In genomic region chr14:119012607-119013431, GRCm38 (mm10) we compare ENCODE assay signal across 8 mouse cellular contexts.
DNase-seq lines count a peak whose midpoint lies in the region; ATAC-seq lines count a peak whose summit lies in the region.

No protein-coding gene starts in this region.

- no peaks in the 10 kb centered on the region for H3K27me3 ChIP-seq in embryonic facial prominence, embryonic 14.5 days (replicated peaks; ENCODE audit: control insufficient read depth, insufficient read depth, low read length)
- no peaks in the 10 kb centered on the region for H3K27me3 ChIP-seq in hindbrain, embryonic 11.5 days (ENCODE audit: control insufficient read depth, insufficient read depth, low read length)

- no peaks in the 10 kb centered on the region for H3K4me1 ChIP-seq in embryonic facial prominence, embryonic 14.5 days (ENCODE audit: control insufficient read depth, insufficient read depth, low read length)
- H3K4me1 ChIP-seq in hindbrain, embryonic 11.5 days (replicated peaks; ENCODE audit: control insufficient read depth, insufficient read depth, low read length): no peaks in the 10 kb centered on the region

- H3K9ac ChIP-seq in embryonic facial prominence, embryonic 14.5 days (ENCODE audit: low read depth, low read length): no peak overlapping the region
- H3K9ac ChIP-seq in hindbrain, embryonic 11.5 days (ENCODE audit: low read depth, low read length): peak overlapping the region; percentile 23; the same call in 1 of the 2 replicates

- peak overlapping the region; percentile 5; the same call in 1 of the 2 replicates for H3K4me2 ChIP-seq in embryonic facial prominence, embryonic 14.5 days (ENCODE audit: low read depth, low read length)
- H3K4me2 ChIP-seq in hindbrain, embryonic 11.5 days (replicated peaks; ENCODE audit: low read depth, low read length): peak overlapping the region; percentile 23; the same call in 1 of the 2 replicates

- peak; percentile 87 for ATAC-seq in embryonic facial prominence, embryonic 14.5 days (ENCODE audit: low read depth)
- peak; percentile 87 for ATAC-seq in hindbrain, embryonic 11.5 days (ENCODE audit: low FRiP score)
- peak; percentile 89 for ATAC-seq in megakaryocyte-erythroid progenitor cell, adult 5-6 weeks (replicated peaks; ENCODE audit: low FRiP score, low TSS enrichment, poor library complexity, severe bottlenecking)

- H3K36me3 ChIP-seq in embryonic facial prominence, embryonic 14.5 days (ENCODE audit: control insufficient read depth, insufficient read depth, low read length): peaks cover 22% of the 10 kb centered on the region; the same call in 1 of the 2 replicates
- no peaks in the 10 kb centered on the region for H3K36me3 ChIP-seq in hindbrain, embryonic 11.5 days (ENCODE audit: control insufficient read depth, insufficient read depth, low read length)

- no peak overlapping the region for H3K27ac ChIP-seq in embryonic facial prominence, embryonic 14.5 days (replicated peaks; ENCODE audit: low read depth, low read length)
- peak overlapping the region; percentile 42; the same call in 1 of the 2 replicates for H3K27ac ChIP-seq in hindbrain, embryonic 11.5 days (ENCODE audit: low read depth, low read length)

- DNase-seq in CD4-positive helper T cell, adult 2 months (ENCODE audit: low read depth, low spot score): peak; percentile 51
- peak; percentile 61 for DNase-seq in adrenal gland, postnatal 25 days
- DNase-seq in embryonic facial prominence, embryonic 14.5 days (ENCODE audit: low spot score): peak; percentile 74
- DNase-seq in hindbrain, embryonic 11.5 days (ENCODE audit: low spot score): peak; percentile 75
- peak; percentile 70 to 73 for DNase-seq in layer of hippocampus, postnatal 36 days
- DNase-seq in right cerebral cortex, postnatal 36 days (ENCODE audit: low spot score in 2 of 2): peak; percentile 73 to 74
- no peak for DNase-seq in MN1 (ENCODE audit: low spot score)

- H3K4me3 ChIP-seq in embryonic facial prominence, embryonic 14.5 days (ENCODE audit: low read depth, low read length): no peak overlapping the region
- H3K4me3 ChIP-seq in hindbrain, embryonic 11.5 days (ENCODE audit: low read depth, low read length): 0 out of 2 replicates have a peak overlapping the region, but pooled peaks have one; percentile 8

- no peaks in the 10 kb centered on the region for H3K9me3 ChIP-seq in embryonic facial prominence, embryonic 14.5 days (ENCODE audit: control insufficient read depth, low read length)
- H3K9me3 ChIP-seq in hindbrain, embryonic 11.5 days (ENCODE audit: control insufficient read depth, low read length): no peaks in the 10 kb centered on the region

- 65% methylated on average over 23 of the region's 23 CpGs for WGBS in embryonic facial prominence, embryonic 14.5 days
- 64% methylated on average over 23 of the region's 23 CpGs for WGBS in hindbrain, embryonic 11.5 days
